Comparison of ENCODE assay signal across 15 mouse cellular contexts in genomic region chr15:8817542-8817941, GRCm38 (mm10).
DNase-seq lines count a peak whose midpoint lies in the region; ATAC-seq and TF ChIP-seq lines count a peak whose summit lies in the region.
"Had no signal": no experiment of that assay in that cellular context is flagged by ENCODE, and none has a peak within 500 bp of the region (broad histone marks: within the 10 kb centered on the region; RNA-seq: fewer than 3 reads in every experiment).

No protein-coding gene starts in this region.

- WGBS in midbrain, embryonic 14.5 days: 44% methylated on average over 8 of the region's 8 CpGs
- WGBS in forebrain, embryonic 11.5 days: 81% methylated on average over 8 of the region's 8 CpGs

- no peak overlapping the region for H3K4me2 ChIP-seq in midbrain, embryonic 14.5 days (ENCODE audit: low read length)
- no peak overlapping the region for H3K4me2 ChIP-seq in forebrain, embryonic 11.5 days (ENCODE audit: low read depth, low read length, severe bottlenecking)
- H3K4me2 ChIP-seq: forebrain, embryonic 15.5 days; limb, embryonic 13.5 days had no signal

- ATAC-seq in frontal cortex, adult (ENCODE audit: low TSS enrichment): peak; percentile 95
- no peak for ATAC-seq in midbrain, embryonic 14.5 days (ENCODE audit: low FRiP score, low TSS enrichment)
- ATAC-seq in forebrain, embryonic 11.5 days (replicated peaks; ENCODE audit: low FRiP score): no peak
- ATAC-seq: forebrain, embryonic 15.5 days had no signal

- DNase-seq in frontal cortex, postnatal 10 days (ENCODE audit: low spot score in 2 of 2): no peak
- DNase-seq in layer of hippocampus, adult 2 months (ENCODE audit: low spot score in 2 of 2): no peak
- DNase-seq in layer of hippocampus, adult 9-10 months (ENCODE audit: low spot score): no peak
- peak; percentile 47 for DNase-seq in brain, adult 2 months (ENCODE audit: low read depth, low spot score)
- peak; percentile 6 for DNase-seq in midbrain, embryonic 14.5 days
- DNase-seq in forebrain, embryonic 11.5 days (ENCODE audit: low spot score): no peak
- DNase-seq in heart, adult 8-10 months (ENCODE audit: low spot score): no peak
- DNase-seq: cerebellum, adult 18-20 months; gastrocnemius, postnatal 14 days; heart, postnatal 14 days; lung, postnatal 14 days; thymus, postnatal 14 days had no signal

- H3K36me3 ChIP-seq in midbrain, embryonic 14.5 days (ENCODE audit: control insufficient read depth, insufficient read depth, low read length): no peaks in the 10 kb centered on the region
- no peaks in the 10 kb centered on the region for H3K36me3 ChIP-seq in forebrain, embryonic 11.5 days (ENCODE audit: control insufficient read depth, insufficient read depth, low read length)
- H3K36me3 ChIP-seq: forebrain, embryonic 15.5 days; limb, embryonic 13.5 days had no signal

- no peak for TF ChIP-seq CTCF in layer of hippocampus, adult 2 months (conservative IDR thresholded peaks at IDR 0.05)

- no peak overlapping the region for H3K4me3 ChIP-seq in layer of hippocampus, adult 2 months
- no peak overlapping the region for H3K4me3 ChIP-seq in midbrain, embryonic 14.5 days (replicated peaks; ENCODE audit: low read depth, low read length)
- H3K4me3 ChIP-seq in forebrain, embryonic 11.5 days (ENCODE audit: low read depth, low read length): no peak overlapping the region
- H3K4me3 ChIP-seq: forebrain, embryonic 15.5 days; limb, embryonic 13.5 days had no signal

- peak overlapping the region; percentile 88; the same call in 1 of the 2 replicates for H3K27ac ChIP-seq in layer of hippocampus, adult 2 months
- no peak overlapping the region for H3K27ac ChIP-seq in midbrain, embryonic 14.5 days (replicated peaks; ENCODE audit: low read depth, low read length)
- H3K27ac ChIP-seq in forebrain, embryonic 11.5 days (ENCODE audit: low read depth, low read length): no peak overlapping the region
- H3K27ac ChIP-seq: forebrain, embryonic 15.5 days; limb, embryonic 13.5 days had no signal

- no peaks in the 10 kb centered on the region for H3K27me3 ChIP-seq in midbrain, embryonic 14.5 days (ENCODE audit: control insufficient read depth, insufficient read depth, low read length)
- no peaks in the 10 kb centered on the region for H3K27me3 ChIP-seq in forebrain, embryonic 11.5 days (ENCODE audit: control insufficient read depth, insufficient read depth, low read length)
- H3K27me3 ChIP-seq: forebrain, embryonic 15.5 days; limb, embryonic 13.5 days had no signal

- H3K4me1 ChIP-seq in midbrain, embryonic 14.5 days (ENCODE audit: control insufficient read depth, insufficient read depth, low read length): peaks cover 7% of the 10 kb centered on the region; the same call in 1 of the 2 replicates
- H3K4me1 ChIP-seq in forebrain, embryonic 11.5 days (replicated peaks; ENCODE audit: control insufficient read depth, insufficient read depth, low read length): 0 out of 2 replicates have a peak, but pooled peaks cover 4% of the 10 kb centered on the region

- H3K9ac ChIP-seq in midbrain, embryonic 14.5 days (replicated peaks; ENCODE audit: low read length): no peak overlapping the region
- no peak overlapping the region for H3K9ac ChIP-seq in forebrain, embryonic 11.5 days (ENCODE audit: low read length)
- H3K9ac ChIP-seq: forebrain, embryonic 15.5 days; limb, embryonic 13.5 days had no signal

- H3K9me3 ChIP-seq in midbrain, embryonic 14.5 days (ENCODE audit: control insufficient read depth, low read length): no peaks in the 10 kb centered on the region
- H3K9me3 ChIP-seq in forebrain, embryonic 11.5 days (ENCODE audit: control insufficient read depth, low read length): no peaks in the 10 kb centered on the region
- H3K9me3 ChIP-seq: forebrain, embryonic 15.5 days; limb, embryonic 13.5 days had no signal

Comparison
In these comparisons a context has a peak if more than half of its experiments do, and no peak if none do; other contexts are left out.
1. DNase-seq: peak in brain, adult 2 months (single experiment) and midbrain, embryonic 14.5 days (single experiment); none in frontal cortex, postnatal 10 days (0 of 2), layer of hippocampus, adult 2 months (0 of 2), layer of hippocampus, adult 9-10 months (single experiment), forebrain, embryonic 11.5 days (single experiment) and heart, adult 8-10 months (single experiment).